Mouse (Mus musculus) spleen, adult 2 months (tissue): ENCODE data around the gene Limch1. TPM values are rescaled to one million over a fixed set of nuclear protein-coding genes. Genes with fewer than 3 reads are reported as not detected.

Experiments used
- DNase-seq, 2 experiments: peaks; one replicate each; pipeline versions ENCODE4 v3.0.0 to v3.0.0-alpha.2; 2012 to 2021; ENCODE audit warnings: low spot score in 2 of 2, low read depth in 1 of 2
- H3K27ac ChIP-seq: fragments of 200-500 bp; 2 replicates; pipeline ENCODE4 v1.5.1; 2012; ENCODE audit warnings: low read length, inconsistent platforms; ENCODE audit not compliant: insufficient read depth
- H3K27me3 ChIP-seq: fragments of 200-500 bp; 2 replicates; pipeline ENCODE4 v1.6.1; 2012; ENCODE audit warnings: mild to moderate bottlenecking, moderate library complexity, low read length, inconsistent platforms; ENCODE audit not compliant: control insufficient read depth, insufficient read depth
- H3K36me3 ChIP-seq: fragments of 200-500 bp; 2 replicates; pipeline ENCODE4 v1.6.1; 2012; ENCODE audit warnings: mild to moderate bottlenecking, low read length, inconsistent platforms; ENCODE audit not compliant: control insufficient read depth, insufficient read depth
- H3K4me1 ChIP-seq: fragments of 200-500 bp; 2 replicates; pipeline ENCODE4 v1.6.1; 2011; ENCODE audit warnings: inconsistent platforms; ENCODE audit not compliant: control insufficient read depth, insufficient read depth, insufficient read length
- H3K4me3 ChIP-seq: fragments of 200-500 bp; 2 replicates; pipeline ENCODE4 v1.5.1; 2011; ENCODE audit warnings: mild to moderate bottlenecking, inconsistent platforms; ENCODE audit not compliant: insufficient read depth, insufficient read length; ENCODE audit errors: extremely low read depth
- CTCF ChIP-seq: fragments of 200-500 bp; IDR thresholded peaks from 2 replicates; pipeline ENCODE4 v1.5.1; 2011; ENCODE audit warnings: mild to moderate bottlenecking, inconsistent platforms; ENCODE audit not compliant: insufficient read depth, insufficient read length, insufficient replicate concordance; ENCODE audit errors: extremely low read depth
- POLR2A ChIP-seq: fragments of 200-500 bp; IDR thresholded peaks from 2 replicates; pipeline ENCODE4 v1.6.1; 2011; ENCODE audit warnings: low read depth, low read length, inconsistent platforms
- WGBS: fragments of 180-500 bp; shearing (Covaris S2); methylation state at CpG from one replicate; pipeline ENCODE4 v1.1.7; 2018; 5-methylcytosine and 5-hydroxymethylcytosine counted together
- polyA plus RNA-seq: library from polyadenylated mRNA; depleted of rRNA; stranded (reverse); fragments of >200 nt; gene quantifications from 2 replicates; pipeline ENCODE4 v1.2.3, GENCODE M21; 2012

The Limch1 gene
- polyA plus RNA-seq, 1 experiment: 7.1 TPM

DNA sequence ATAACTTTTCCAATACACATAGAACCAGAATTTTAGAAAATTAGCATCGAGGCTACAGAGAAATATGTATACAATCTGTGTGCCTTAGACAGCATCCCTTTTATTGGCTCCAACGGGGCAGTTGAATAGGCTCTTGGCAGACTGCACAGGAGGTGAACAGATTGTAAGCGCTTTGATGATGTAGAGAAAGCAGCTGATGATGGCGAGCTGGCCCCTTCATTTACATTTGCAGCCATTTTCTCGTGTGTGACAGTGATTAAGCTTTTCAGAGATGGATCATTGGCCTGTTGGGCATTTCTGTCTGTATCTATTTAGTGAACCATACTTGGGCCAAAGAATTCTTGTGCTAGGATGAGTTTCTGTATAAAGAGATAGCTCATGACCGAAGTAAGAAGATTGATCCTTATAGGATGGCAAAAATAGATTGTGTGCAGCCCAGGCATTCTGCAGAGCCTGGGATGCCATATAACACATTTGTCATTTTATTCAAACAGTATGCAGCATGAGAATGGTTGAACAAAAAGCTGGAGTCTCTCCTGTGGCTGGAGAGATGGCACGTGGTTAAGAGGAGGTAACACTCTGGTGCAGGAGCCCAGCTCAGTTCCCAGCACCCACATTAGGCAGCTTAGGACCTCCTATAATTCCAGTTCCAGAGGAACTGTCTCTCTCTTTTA lies 208.5 kb downstream of the Limch1 start:
- DNase-seq: no peak
- Histone ChIP-seq H3K36me3 (no peaks in the 10 kb centered on the region), H3K4me1 (no peaks in the 10 kb centered on the region), H3K4me3 (no peak overlapping the region), H3K27ac (no peak overlapping the region), H3K27me3 (no peaks in the 10 kb centered on the region)
- 89% methylated on average over 7 of the region's 7 CpGs for WGBS
- no peak for TF ChIP-seq POLR2A
- no peak for TF ChIP-seq CTCF

DNA sequence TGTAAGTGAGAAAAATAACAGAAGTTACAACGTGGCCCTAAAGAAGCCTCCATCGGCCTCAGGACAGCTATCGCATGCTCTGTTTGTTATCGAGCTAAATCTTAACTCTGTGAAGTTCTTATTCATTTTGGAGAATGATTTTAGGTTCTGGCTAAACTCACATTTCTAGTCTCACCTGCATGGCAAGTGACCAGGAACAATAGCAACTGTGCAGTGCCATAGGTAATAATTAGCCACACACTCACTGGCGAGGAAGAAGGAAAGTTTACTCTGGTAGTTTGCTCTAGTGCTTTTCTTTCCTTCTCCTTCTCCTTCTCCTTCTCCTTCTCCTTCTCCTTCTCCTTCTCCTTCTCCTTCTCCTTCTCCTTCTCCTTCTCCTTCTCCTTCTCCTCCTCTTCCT lies 209.6 kb downstream of the Limch1 start:
- no peak overlapping the region for H3K27ac ChIP-seq
- TF ChIP-seq POLR2A (no peak), CTCF (no peak)

DNA sequence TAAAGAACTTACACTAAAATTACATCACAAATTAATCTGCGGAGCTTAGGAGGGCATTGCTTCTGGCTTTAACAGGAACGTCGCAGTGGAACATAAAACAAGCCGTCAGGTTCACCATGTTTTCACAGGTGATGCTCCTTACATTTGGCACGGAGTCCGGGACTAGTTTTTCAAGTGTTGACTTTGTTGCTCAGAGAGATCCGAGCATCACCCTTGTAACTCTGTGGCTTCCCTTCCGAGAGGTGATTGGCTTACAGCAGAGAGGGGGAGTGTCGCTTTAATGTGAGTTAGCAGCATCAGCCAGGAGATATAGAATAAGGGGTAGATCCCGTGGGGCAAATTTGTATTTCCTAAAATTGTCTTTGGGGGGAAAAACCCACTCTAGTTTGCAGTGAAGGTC lies 212.0 kb downstream of the Limch1 start:
- no peak overlapping the region for H3K27ac ChIP-seq
- 80% methylated on average over 10 of the region's 10 CpGs for WGBS
- DNase-seq: no peak
- no peaks in the 10 kb centered on the region for H3K36me3 ChIP-seq
- no peak for TF ChIP-seq POLR2A
- no peak for TF ChIP-seq CTCF
- H3K4me3 ChIP-seq: no peak overlapping the region
- no peaks in the 10 kb centered on the region for H3K27me3 ChIP-seq
- no peaks in the 10 kb centered on the region for H3K4me1 ChIP-seq

More for the DNA sequence above, 209.6 kb downstream of the Limch1 start:
- no peak overlapping the region for H3K4me3 ChIP-seq
- H3K4me1 ChIP-seq: no peaks in the 10 kb centered on the region
- DNase-seq: no peak
- WGBS: 90% methylated on average over 5 of the region's 5 CpGs
- no peaks in the 10 kb centered on the region for H3K36me3 ChIP-seq
- no peaks in the 10 kb centered on the region for H3K27me3 ChIP-seq

DNA sequence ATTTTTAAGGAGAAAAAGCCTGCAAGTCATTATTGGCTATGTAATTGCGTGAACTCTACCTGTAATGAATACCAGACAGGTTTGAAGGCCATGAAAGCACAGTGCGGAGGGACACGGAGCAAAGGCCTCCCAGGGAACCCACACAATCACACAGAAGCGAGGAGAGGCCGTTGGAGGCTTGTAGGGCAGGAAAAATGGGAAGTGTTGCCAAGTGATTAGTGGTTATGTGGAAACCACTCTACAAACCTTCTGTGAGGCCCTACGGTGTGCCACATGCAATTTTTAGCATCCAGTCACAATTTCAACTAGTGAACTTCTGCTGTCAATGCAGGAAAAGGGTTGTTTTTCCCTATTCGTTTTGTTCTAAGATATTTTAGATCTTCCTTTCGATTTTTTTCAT lies 212.5 kb downstream of the Limch1 start:
- no peak for TF ChIP-seq POLR2A
- no peak for TF ChIP-seq CTCF
- WGBS: 25% methylated on average over 8 of the region's 8 CpGs

DNA sequence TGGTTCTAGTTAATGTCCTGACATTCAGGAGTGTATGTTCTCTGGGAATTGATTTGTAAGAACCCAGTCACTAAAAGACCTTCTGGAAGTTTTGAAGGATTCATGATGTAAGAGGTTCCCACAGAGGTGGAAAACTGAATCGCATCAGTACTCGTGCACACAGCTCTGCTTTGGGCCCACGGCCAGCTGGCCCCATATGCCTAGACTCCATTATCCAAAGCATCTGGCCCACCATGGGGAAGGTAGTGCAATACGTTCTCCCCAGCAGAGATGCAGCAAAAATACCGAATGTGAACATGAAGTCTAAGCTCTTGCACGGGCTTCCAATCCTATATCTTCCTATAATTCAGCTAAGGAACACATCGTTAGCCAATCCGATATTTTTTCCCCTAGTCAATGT lies 214.3 kb downstream of the Limch1 start:
- no peaks in the 10 kb centered on the region for H3K27me3 ChIP-seq
- no peak for DNase-seq
- TF ChIP-seq POLR2A (no peak), CTCF (no peak)
- WGBS: 92% methylated on average over 8 of the region's 8 CpGs
- H3K4me3 ChIP-seq: no peak overlapping the region
- no peak overlapping the region for H3K27ac ChIP-seq
- H3K36me3 ChIP-seq: no peaks in the 10 kb centered on the region
- H3K4me1 ChIP-seq: no peaks in the 10 kb centered on the region

More for the DNA sequence above, 212.5 kb downstream of the Limch1 start:
- Histone ChIP-seq H3K4me3 (no peak overlapping the region), H3K27ac (no peak overlapping the region), H3K4me1 (no peaks in the 10 kb centered on the region), H3K27me3 (no peaks in the 10 kb centered on the region), H3K36me3 (no peaks in the 10 kb centered on the region)
- no peak for DNase-seq

DNA sequence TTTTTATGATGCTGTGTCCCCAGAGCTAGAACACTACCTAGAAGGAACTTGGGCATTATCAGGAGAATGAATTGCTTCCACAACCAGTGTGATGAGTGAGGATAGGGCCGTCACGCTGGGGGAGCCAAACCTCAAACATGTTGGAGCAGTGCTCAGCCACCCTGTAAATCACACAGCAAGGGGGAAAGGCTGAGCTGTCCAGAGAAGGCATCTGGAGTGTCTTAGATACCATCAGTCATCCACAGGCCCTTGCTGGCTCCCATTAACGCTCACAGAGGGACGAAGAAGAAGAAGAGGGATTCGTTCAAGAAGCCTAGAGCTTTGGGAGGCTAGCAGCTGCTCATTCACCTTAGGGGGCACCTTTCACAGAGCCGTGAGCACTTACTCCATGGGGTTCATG lies 219.8 kb downstream of the Limch1 start:
- H3K27me3 ChIP-seq: no peaks in the 10 kb centered on the region; the same call in 1 of the 2 replicates
- H3K4me3 ChIP-seq: no peak overlapping the region
- H3K27ac ChIP-seq: no peak overlapping the region
- TF ChIP-seq POLR2A (no peak), CTCF (no peak)
- no peaks in the 10 kb centered on the region for H3K4me1 ChIP-seq
- WGBS: 82% methylated on average over 6 of the region's 6 CpGs
- no peaks in the 10 kb centered on the region for H3K36me3 ChIP-seq
- DNase-seq: no peak

DNA sequence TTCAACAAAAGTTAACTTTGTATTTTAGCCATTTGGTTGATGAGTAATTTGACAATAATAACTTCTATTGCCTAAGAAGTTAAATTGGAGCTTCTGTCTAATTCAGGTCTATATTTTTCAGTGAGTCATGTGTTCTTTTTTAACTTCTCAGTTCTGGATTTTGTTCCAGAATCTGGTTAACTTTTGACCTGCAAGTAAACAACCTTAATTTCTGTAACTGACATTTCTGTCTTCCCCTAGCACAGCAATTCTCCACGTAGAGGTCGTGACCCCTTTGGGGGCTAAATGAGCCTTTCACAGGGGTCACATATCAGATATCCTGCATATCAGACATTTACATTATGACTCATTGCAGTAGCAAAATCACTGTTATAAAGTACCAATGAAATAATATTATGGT lies 221.5 kb downstream of the Limch1 start:
- Histone ChIP-seq H3K36me3 (no peaks in the 10 kb centered on the region), H3K27ac (no peak overlapping the region), H3K4me3 (no peak overlapping the region), H3K4me1 (no peaks in the 10 kb centered on the region), H3K27me3 (no peaks in the 10 kb centered on the region; the same call in 1 of the 2 replicates)
- no peak for TF ChIP-seq POLR2A
- TF ChIP-seq CTCF: no peak
- no peak for DNase-seq
- 77% methylated on average over 2 of the region's 2 CpGs for WGBS
